Mouse (Mus musculus): ENCODE results near the gene Btn2a2.

DNA sequence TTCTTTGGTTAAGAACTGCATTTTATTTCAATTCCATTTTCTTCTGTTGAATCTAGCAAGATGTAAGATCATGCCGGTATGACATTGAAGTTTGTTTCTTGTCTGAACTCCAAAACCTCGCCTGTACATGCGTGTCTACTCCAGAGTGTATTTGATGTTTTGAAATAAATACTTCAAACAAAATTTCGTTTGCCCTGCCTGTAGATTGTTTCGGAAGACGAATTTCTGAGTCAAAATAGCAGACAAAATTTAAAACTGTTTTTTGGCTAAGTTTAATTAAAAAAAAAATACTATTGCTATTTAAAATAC is 29.6 kb upstream of the Btn2a2 start:
- TF ChIP-seq CTCF (IDR thresholded peaks at IDR 0.05; ENCODE audit: insufficient read depth, low read length), result no peak
- TF ChIP-seq POLR2A (IDR thresholded peaks at IDR 0.05; ENCODE audit: borderline replicate concordance, extremely low read depth, low read depth, low read length), result no peak

Measured in lung, adult 2 months (tissue).